Mouse (Mus musculus): ENCODE measurements around the gene Ndufa13.

Ndufa13 gene

DNA sequence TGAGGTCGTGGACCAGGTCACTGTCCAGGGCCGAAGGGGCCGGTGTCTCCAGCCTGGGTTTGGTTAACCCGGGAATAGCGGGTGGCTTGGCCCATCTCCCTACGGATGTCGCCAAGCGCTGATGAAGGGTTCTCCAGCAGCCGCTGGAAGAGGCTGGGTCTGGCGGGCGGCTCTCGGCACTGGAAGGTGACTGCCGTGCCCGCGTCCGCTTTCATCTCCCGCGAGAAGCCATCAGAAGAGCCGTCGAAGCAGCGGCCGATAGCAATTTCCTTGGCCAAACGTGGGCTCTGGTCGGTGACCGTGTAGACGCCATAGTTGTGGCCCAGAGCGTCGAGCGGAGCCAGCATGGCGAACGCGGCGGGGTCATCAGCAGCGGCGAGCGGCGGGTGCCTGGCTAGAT lies 21.5 kb downstream of the Ndufa13 start:
- no peak for ATAC-seq (ENCODE audit: low TSS enrichment)

GRCm38 (mm10) chr8:69879678-69880077 lies 22.7 kb downstream of the Ndufa13 start:
- ATAC-seq (ENCODE audit: low TSS enrichment) = no peak

DNA sequence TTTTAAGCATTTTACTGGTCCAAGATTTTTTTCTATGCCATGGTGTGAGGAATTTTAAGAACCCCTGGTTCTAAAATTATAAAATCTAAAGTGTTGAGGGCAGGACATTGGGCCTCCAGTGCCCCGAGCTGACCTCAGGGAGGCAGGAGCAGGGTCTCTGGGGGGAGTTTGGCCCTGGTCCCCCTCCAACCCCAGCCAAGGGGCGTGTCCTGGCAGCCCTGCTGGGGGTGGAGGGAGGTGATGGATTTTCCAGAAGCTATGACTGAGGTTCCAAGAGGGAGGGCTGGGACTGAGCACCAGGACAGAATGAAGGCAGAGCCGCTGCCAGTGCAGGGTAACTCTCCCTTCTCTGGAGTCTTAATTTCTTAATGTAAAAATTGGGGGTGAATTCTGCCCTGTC lies 24.4 kb downstream of the Ndufa13 start:
- ATAC-seq (ENCODE audit: low TSS enrichment) = no peak

GRCm38 (mm10) chr8:69877396-69877795 lies 25.0 kb downstream of the Ndufa13 start:
- ATAC-seq (ENCODE audit: low TSS enrichment) = no peak

DNA sequence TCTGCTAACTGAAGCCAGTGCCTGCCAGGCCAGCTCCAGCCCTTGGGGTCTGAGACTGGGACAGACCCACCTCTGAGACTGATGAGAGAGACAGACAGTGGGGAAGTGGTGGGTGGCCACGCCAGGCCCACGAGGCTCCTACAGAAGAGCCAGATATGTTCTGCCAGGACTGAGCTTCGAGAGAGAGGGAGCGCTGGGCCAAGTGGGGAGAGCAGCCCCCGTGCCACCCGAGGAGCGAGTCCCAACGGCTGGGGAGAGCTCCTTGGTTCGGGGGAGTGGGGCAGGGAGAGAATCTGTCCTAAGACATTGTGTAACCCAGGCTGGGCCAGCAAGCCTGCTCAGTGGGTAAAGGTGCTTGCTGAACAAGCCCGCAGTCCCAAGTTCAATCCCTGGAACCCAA lies 25.4 kb downstream of the Ndufa13 start:
- ATAC-seq (ENCODE audit: low TSS enrichment) = no peak

DNA sequence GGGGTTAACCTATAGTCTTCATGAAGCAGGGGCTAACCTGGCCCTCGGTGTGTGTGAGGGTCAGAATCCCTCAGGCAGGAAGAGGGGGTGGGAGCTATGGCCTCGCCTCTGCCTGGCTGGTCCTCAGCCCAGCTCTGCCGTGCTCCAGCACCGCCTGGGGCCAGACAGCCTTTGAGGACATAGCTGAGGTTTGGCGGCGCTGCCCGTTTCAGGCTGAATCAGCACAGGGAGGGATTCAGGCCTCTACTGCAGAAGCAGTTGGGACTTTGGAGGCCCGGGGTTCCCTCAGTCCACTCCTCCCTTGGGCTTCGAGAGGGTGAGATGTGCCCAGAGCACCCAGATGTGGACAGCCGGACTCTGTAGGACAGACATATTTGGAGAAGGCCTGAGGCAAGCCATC lies 26.3 kb downstream of the Ndufa13 start:
- no peak for ATAC-seq (ENCODE audit: low TSS enrichment)

DNA sequence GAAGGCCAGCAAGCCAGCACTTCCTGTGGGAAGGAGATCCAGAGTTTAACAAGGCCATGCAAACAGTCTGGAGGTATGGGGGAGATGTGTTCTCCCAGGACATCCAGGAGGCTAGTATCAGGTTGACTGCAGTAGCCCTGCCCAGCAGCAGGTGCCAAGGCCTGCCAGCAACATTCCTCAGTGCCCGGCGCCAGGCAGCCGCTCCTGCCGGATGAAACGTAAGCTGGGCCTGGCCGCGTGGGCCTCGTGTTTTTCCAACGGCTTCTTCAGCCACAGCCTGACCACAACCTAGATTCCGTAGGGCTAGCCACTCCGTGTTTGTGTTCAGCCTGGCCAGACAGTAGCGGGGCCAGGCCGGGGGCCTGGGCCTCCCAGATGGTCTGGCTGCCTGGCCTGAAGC lies 27.7 kb downstream of the Ndufa13 start:
- ATAC-seq (ENCODE audit: low TSS enrichment) = no peak

DNA sequence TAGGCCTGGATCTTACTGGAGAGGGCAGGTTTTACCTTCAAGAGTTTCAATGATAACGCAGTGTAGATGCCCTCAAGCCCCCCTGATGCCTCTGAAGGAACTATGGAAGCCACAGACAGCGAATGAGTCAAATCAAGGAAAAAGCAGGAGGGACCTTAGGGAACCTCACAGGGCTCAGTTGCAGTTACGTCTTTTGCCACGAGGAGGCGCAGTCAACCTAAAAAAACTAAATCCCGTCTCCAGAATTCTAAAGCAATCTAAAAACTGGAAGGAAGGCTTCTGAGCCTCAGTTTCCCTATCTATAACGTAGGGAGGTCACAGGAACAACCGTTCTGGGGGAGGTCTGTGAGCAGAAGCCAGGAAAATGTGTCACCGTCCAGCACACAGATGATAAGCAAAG lies 28.2 kb downstream of the Ndufa13 start:
- ATAC-seq (ENCODE audit: low TSS enrichment) = peak; percentile 38

DNA sequence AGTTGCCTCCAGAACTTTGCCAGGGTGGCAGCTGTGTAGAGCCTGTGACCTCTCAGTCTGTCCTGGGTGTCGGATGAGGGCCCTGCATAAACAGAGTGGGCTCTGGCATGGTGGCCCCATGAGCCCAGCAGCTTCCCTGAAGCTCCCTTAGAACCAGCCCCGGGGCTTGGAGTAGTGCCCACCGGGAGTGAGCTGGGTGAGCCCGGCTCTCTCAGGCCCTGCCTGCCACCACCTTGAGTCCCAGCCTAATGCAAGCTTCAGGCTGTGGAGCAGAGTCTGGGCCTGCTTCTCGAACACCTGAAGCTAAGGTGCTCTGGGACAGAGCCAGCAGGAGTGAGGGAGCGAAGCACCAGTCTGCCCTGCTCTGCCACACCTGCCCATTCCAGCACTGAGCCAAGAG lies 31.5 kb downstream of the Ndufa13 start:
- no peak for ATAC-seq (ENCODE audit: low TSS enrichment)

GRCm38 (mm10) chr8:69870003-69870765 lies 32.2 kb downstream of the Ndufa13 start:
- peak; percentile 74 for ATAC-seq (ENCODE audit: low TSS enrichment)

GRCm38 (mm10) chr8:69867696-69868326 lies 34.5 kb downstream of the Ndufa13 start:
- no peak for ATAC-seq (ENCODE audit: low TSS enrichment)

DNA sequence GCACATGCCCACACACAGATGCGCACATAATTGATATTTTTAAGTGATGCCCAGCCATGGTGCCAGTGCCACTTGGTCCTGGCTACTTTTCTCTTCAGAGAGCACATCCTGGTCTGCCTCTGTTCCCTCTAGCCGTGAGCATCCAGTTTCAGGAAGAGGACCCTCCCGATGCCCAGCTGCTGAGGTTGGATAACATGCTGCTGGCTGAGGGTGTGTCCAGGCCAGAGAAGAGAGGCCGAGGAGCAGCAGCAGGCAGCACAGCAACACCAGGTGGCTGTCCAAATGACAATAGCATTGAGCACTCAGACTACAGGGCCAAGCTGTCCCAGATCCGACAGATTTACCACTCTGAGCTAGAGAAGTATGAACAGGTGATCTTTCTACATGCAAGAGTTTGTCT lies 38.2 kb downstream of the Ndufa13 start:
- no peak for ATAC-seq (ENCODE audit: low TSS enrichment)

DNA sequence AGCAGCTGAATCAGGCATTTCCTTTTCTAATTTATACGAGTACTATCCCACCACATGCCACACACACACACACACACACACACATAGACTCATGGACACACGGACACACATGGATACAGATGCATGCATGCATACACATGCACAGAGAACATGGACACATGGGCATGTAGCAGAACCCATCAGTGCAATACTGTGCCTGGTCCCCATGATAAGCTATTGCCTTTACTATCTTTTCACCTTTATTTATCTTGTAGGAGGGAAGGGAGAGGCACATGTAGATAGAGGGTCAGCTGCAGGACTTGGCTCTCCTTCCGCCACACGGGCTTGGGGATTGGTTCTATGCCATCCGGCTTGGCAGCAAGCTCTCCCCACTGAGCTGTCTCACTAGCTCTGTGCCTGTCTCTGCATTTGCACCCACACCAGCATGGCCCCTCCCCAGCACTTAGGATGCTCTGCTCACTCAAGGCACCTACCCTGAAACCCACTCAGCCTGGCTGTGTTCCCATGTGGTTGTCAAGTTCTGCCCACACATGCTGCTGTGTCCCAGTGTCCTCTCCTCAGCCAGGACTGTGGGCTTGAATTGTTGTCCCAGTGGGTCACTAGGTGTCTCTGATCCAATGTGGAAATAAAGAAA lies 38.9 kb downstream of the Ndufa13 start:
- peak; percentile 77 for ATAC-seq (ENCODE audit: low TSS enrichment)

GRCm38 (mm10) chr8:69861251-69861650 lies 41.1 kb downstream of the Ndufa13 start:
- no peak for ATAC-seq (ENCODE audit: low TSS enrichment)

- no peak for ATAC-seq (ENCODE audit: low TSS enrichment)
These were observed 41.6 kb downstream of the Ndufa13 start for GRCm38 (mm10) chr8:69860807-69861206.

DNA sequence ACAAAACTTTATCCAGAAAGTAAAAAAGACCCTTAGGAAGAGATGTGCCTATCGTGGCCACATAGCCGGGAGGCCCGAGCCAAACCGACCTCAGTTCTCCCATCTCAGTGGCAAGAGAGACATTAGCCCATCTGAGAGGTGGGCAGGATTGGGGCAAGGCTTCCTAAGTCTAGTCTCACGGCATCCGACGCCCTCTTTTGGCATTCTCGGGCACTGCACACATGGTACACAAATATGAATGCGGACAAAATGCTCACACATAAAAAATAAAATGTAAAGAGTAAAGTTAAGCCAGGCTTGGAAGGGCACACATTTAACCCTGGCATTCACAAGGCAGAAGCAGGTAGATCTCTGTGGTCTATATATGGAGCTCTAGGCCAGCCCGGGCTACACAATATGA lies 48.5 kb downstream of the Ndufa13 start:
- no peak for ATAC-seq (ENCODE audit: low TSS enrichment)

DNA sequence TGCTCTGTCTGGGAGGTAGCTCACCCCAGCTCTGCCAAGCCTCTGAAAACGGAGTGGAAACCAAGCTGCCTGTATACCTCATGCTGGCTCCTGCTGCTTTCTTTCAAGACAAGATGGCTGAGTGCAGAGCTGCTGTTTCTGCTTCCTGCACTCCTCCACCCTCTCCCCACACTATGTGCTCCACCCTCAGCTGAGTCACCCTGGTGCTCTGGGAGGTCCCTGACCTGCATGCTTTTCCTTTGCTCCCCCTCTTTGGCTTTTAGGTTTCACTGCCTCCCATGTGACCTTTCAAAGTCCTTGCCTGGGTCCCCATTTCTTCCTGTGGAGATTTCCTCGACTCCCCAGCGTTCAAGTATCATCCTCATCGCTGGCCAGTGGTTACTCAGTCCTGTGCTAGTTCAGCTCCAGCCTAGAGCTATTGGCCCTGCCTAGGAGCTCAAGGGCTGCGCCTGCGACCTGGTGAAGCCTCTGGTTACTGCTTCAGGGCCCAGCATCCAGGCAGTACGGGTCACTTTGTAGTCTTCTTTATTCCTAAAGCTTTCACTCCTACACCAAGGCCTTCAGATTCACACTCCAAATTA lies 51.3 kb downstream of the Ndufa13 start:
- no peak for ATAC-seq (ENCODE audit: low TSS enrichment)

- ATAC-seq (ENCODE audit: low TSS enrichment) = no peak
These were observed 52.5 kb downstream of the Ndufa13 start for GRCm38 (mm10) chr8:69849899-69850298.

DNA sequence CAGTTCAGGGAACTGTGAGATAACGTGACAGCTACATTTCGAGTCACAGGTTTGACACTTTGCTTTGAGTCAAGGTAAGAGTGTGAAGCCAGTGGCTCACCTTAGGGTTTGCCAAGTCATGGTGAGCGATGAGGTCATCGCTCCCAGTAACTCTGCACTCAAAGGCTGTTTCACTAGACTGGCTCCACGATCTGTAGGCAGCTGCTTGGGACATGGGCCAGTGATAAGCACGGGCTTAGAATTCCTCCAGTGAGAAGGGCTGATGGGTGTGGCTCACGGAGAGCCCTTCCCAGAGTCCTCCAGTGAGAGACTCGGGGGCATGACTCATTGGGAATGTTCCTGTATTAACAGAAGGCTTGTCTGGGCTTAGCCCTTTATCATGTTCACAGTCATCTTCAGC lies 53.4 kb downstream of the Ndufa13 start:
- ATAC-seq (ENCODE audit: low TSS enrichment) = no peak

DNA sequence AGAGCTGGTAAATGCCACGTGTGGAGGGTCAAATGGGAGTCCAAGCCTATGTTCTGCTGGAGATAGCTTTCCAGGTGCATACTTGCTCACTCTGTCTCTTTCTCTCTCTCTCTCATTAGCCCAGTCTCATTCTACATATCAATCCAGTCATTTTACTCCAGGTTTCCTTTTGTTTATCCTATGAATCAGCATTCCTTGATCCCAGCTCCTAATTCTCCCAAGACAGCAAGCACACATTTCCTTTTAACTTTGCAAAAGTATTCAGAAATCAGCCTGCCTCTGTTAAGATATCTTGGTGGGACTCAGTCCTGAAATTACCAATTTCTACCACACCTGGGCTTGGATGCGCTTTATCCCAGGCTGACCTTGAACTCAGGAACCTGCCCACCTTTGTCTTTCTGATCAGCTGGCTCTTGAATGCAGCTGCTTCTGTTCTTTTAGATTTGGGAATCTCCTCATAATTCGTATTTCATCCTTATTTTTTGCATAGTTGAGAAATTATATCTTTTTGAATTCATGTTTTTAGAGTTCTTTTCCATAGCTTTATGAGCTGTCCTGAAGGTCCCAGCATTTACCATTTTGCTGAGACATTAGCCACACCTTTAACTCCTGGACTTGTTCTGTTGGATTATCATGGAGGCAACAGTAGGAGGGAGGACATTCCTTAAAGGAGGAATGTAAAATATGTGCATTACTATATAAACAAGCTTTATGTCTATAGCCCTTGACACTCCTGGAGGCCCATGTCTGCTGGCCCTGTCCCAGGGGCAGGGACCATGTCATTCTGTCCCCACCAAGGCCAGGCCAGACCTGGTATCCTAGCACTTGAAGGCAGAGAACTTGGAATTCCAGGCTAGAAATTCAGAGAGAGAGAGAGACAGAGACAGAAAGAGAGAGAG lies 54.9 kb downstream of the Ndufa13 start:
- no peak for ATAC-seq (ENCODE audit: low TSS enrichment)

All from frontal cortex, adult (tissue).